Comparison of ENCODE assay signal across 20 mouse cellular contexts in genomic region chr5:75825576-75825975, GRCm38 (mm10).
DNase-seq lines count a peak whose midpoint lies in the region; ATAC-seq and TF ChIP-seq lines count a peak whose summit lies in the region.
"Had no signal": no experiment of that assay in that cellular context is flagged by ENCODE, and none has a peak within 500 bp of the region (broad histone marks: within the 10 kb centered on the region; RNA-seq: fewer than 3 reads in every experiment).

No protein-coding gene starts in this region.

- H3K4me2 ChIP-seq in liver, embryonic 12.5 days, result no peak overlapping the region
- H3K4me2 ChIP-seq: hindbrain, embryonic 13.5 days had no signal

- no peak overlapping the region for H3K4me3 ChIP-seq in heart, embryonic 10.5 days
- no peak overlapping the region for H3K4me3 ChIP-seq in liver, embryonic 12.5 days
- H3K4me3 ChIP-seq in G1E (ENCODE audit: low read depth, low read length), result peak overlapping the region; percentile 54; the same call in 1 of the 2 replicates
- H3K4me3 ChIP-seq in MEL (ENCODE audit: control insufficient read depth in 1 of 2, insufficient read depth in 1 of 2, low read depth in 2 of 2, low read length in 2 of 2), result peak overlapping the region; percentile 27 to 28
- H3K4me3 ChIP-seq: forebrain, embryonic 10.5 days; hindbrain, embryonic 13.5 days; layer of hippocampus, adult 2 months; limb, embryonic 10.5 days; liver, embryonic 15.5 days; midbrain, embryonic 10.5 days; myocyte had no signal

- TF ChIP-seq POLR2A in MEL (IDR thresholded peaks at IDR 0.05; ENCODE audit: control insufficient read depth in 1 of 2, insufficient read depth in 1 of 2, low read depth in 1 of 2, low read length in 2 of 2, poor library complexity in 1 of 2), result no peak

- 38% methylated on average over 5 of the region's 5 CpGs for WGBS in heart, embryonic 10.5 days
- WGBS in liver, embryonic 12.5 days (ENCODE audit: insufficient replicate concordance), result 31% methylated on average over 5 of the region's 5 CpGs

- no peak for TF ChIP-seq RAD21 in MEL (IDR thresholded peaks at IDR 0.05; ENCODE audit: low read depth, low read length)

- peaks cover 24% of the 10 kb centered on the region for H3K4me1 ChIP-seq in heart, embryonic 10.5 days
- peaks cover 44% of the 10 kb centered on the region for H3K4me1 ChIP-seq in liver, embryonic 12.5 days
- H3K4me1 ChIP-seq in G1E (ENCODE audit: insufficient read depth, low read depth, low read length), result peaks cover 65% of the 10 kb centered on the region
- H3K4me1 ChIP-seq in MEL (ENCODE audit: control insufficient read depth in 1 of 2, insufficient read depth in 2 of 2, low read length in 2 of 2), result peaks cover 37 to 41% of the 10 kb centered on the region in 2 experiments

- H3K27me3 ChIP-seq in heart, embryonic 10.5 days (ENCODE audit: insufficient read depth, poor library complexity, severe bottlenecking), result no peaks in the 10 kb centered on the region
- no peaks in the 10 kb centered on the region for H3K27me3 ChIP-seq in liver, embryonic 12.5 days (replicated peaks)
- H3K27me3 ChIP-seq in G1E (ENCODE audit: insufficient read depth, low read length) (no peaks in the 10 kb centered on the region), MEL (ENCODE audit: control insufficient read depth in 1 of 2, insufficient read depth in 2 of 2, low read length in 2 of 2) (no peaks in the 10 kb centered on the region)
- H3K27me3 ChIP-seq: hindbrain, embryonic 13.5 days; liver, embryonic 15.5 days had no signal

- DNase-seq in heart, embryonic 10.5 days (ENCODE audit: low spot score), result peak; percentile 69
- DNase-seq in heart, postnatal 4 days, result no peak
- DNase-seq in liver (no peak), G1E (ENCODE audit: low spot score) (no peak), MEL (ENCODE audit: low read depth, low spot score) (peak; percentile 70)
- DNase-seq in embryo, embryonic 10.5 days (ENCODE audit: low spot score), result no peak
- DNase-seq: cerebellum, adult 18-20 months; gastrocnemius, postnatal 36 days; kidney, adult 11 months; right cerebral cortex, adult 18-20 months had no signal

- no peaks in the 10 kb centered on the region for H3K36me3 ChIP-seq in heart, embryonic 10.5 days
- no peaks in the 10 kb centered on the region for H3K36me3 ChIP-seq in liver, embryonic 12.5 days
- H3K36me3 ChIP-seq in G1E (replicated peaks), result no peaks in the 10 kb centered on the region
- H3K36me3 ChIP-seq in MEL (ENCODE audit: control insufficient read depth in 1 of 2, insufficient read depth in 2 of 2, low read length in 2 of 2), result peaks cover 0 to 51% of the 10 kb centered on the region in 2 experiments; a peak in 2 of 4 replicates
- H3K36me3 ChIP-seq: forebrain, embryonic 10.5 days; hindbrain, embryonic 13.5 days; limb, embryonic 10.5 days; liver, embryonic 15.5 days; midbrain, embryonic 10.5 days had no signal

- no peak for TF ChIP-seq EP300 in MEL (IDR thresholded peaks at IDR 0.05; ENCODE audit: low read depth in 1 of 2, low read length in 2 of 2)

- no peak for TF ChIP-seq CTCF in G1E (IDR thresholded peaks at IDR 0.05; ENCODE audit: low read depth, low read length)
- no peak for TF ChIP-seq CTCF in MEL (IDR thresholded peaks at IDR 0.05 in 2 of 3, conservative IDR thresholded peaks at IDR 0.05 in 1 of 3; ENCODE audit: control insufficient read depth in 1 of 3, insufficient read depth in 1 of 3, low read depth in 2 of 3, low read length in 3 of 3, poor library complexity in 1 of 3, severe bottlenecking in 1 of 3)

- no peaks in the 10 kb centered on the region for H3K9me3 ChIP-seq in heart, embryonic 10.5 days
- no peaks in the 10 kb centered on the region for H3K9me3 ChIP-seq in liver, embryonic 12.5 days (replicated peaks)
- H3K9me3 ChIP-seq in G1E (replicated peaks) (no peaks in the 10 kb centered on the region), MEL (replicated peaks; ENCODE audit: insufficient read depth, low read length) (no peaks in the 10 kb centered on the region)
- H3K9me3 ChIP-seq: forebrain, embryonic 10.5 days; hindbrain, embryonic 13.5 days; limb, embryonic 10.5 days; liver, embryonic 15.5 days; midbrain, embryonic 10.5 days had no signal

- H3K27ac ChIP-seq in heart, embryonic 10.5 days, result peak overlapping the region; percentile 69
- H3K27ac ChIP-seq in liver, embryonic 12.5 days, result 0 out of 2 replicates have a peak overlapping the region, but pooled peaks have one; percentile 28
- peak overlapping the region; percentile 95 for H3K27ac ChIP-seq in MEL (ENCODE audit: control insufficient read depth, low read depth, low read length)
- H3K27ac ChIP-seq: forebrain, embryonic 10.5 days; hindbrain, embryonic 13.5 days; kidney, postnatal 0 days; layer of hippocampus, adult 2 months; limb, embryonic 10.5 days; midbrain, embryonic 10.5 days had no signal

- H3K79me2 ChIP-seq in MEL (ENCODE audit: control insufficient read depth, insufficient read depth, low read length, poor library complexity), result no peaks in the 10 kb centered on the region

- H3K9ac ChIP-seq in liver, embryonic 12.5 days, result no peak overlapping the region
- H3K9ac ChIP-seq in MEL (ENCODE audit: control insufficient read depth, low read depth, low read length, poor library complexity, severe bottlenecking), result peak overlapping the region; percentile 59
- H3K9ac ChIP-seq: hindbrain, embryonic 13.5 days; liver, embryonic 15.5 days had no signal

- ATAC-seq in liver, embryonic 12.5 days, result no peak
- no peak for ATAC-seq in G1E (ENCODE audit: extremely low read depth, insufficient number of reproducible peaks, low FRiP score, poor library complexity, severe bottlenecking)
- no peak for ATAC-seq in inflammation-experienced regulatory T-cells, adult 6 months

TF ChIP-seq in MEL, 35 proteins besides CTCF, POLR2A, EP300 and RAD21:
- TF ChIP-seq ETS1 (IDR thresholded peaks at IDR 0.05; ENCODE audit: low read depth, low read length), result no peak
- no peak for TF ChIP-seq NELFE (IDR thresholded peaks at IDR 0.05; ENCODE audit: low read depth, low read length)
- TF ChIP-seq TCF12 (IDR thresholded peaks at IDR 0.05; ENCODE audit: low read depth, low read length), result 0 out of 2 replicates have a peak, but pooled peaks have one; percentile 26
- TF ChIP-seq UBTF (IDR thresholded peaks at IDR 0.05; ENCODE audit: borderline replicate concordance, insufficient read depth, low read depth, low read length), result no peak
- no peak for TF ChIP-seq ELF1 (IDR thresholded peaks at IDR 0.05; ENCODE audit: low read depth, low read length)
- peak; percentile 75 for TF ChIP-seq MAX (IDR thresholded peaks at IDR 0.05; ENCODE audit: low read length)
- no peak for TF ChIP-seq JUND (IDR thresholded peaks at IDR 0.05; ENCODE audit: low read depth, low read length)
- no peak for TF ChIP-seq SIN3A (IDR thresholded peaks at IDR 0.05; ENCODE audit: low read length)
- TF ChIP-seq POLR2AphosphoS2 (IDR thresholded peaks at IDR 0.05; ENCODE audit: low read length), result no peak
- TF ChIP-seq KAT2A (conservative IDR thresholded peaks at IDR 0.05; ENCODE audit: low read depth, low read length), result no peak
- no peak for TF ChIP-seq ZMIZ1 (IDR thresholded peaks at IDR 0.05; ENCODE audit: low read depth, low read length)
- TF ChIP-seq GATA1 (IDR thresholded peaks at IDR 0.05; ENCODE audit: low read depth, low read length), result no peak
- no peak for TF ChIP-seq SMC3 (IDR thresholded peaks at IDR 0.05; ENCODE audit: low read depth, low read length)
- TF ChIP-seq CHD2 (IDR thresholded peaks at IDR 0.05; ENCODE audit: low read length), result no peak
- TF ChIP-seq MAZ (IDR thresholded peaks at IDR 0.05; ENCODE audit: low read depth, low read length), result no peak
- no peak for TF ChIP-seq E2F4 (IDR thresholded peaks at IDR 0.05; ENCODE audit: borderline replicate concordance, low read depth, low read length)
- TF ChIP-seq CHD1 (IDR thresholded peaks at IDR 0.05; ENCODE audit: low read depth, low read length), result peak; percentile 80; the same call in 1 of the 2 replicates
- TF ChIP-seq RCOR1 (IDR thresholded peaks at IDR 0.05; ENCODE audit: low read depth, low read length), result no peak
- no peak for TF ChIP-seq BHLHE40 (IDR thresholded peaks at IDR 0.05; ENCODE audit: borderline replicate concordance, low read depth, low read length)
- TF ChIP-seq ZNF384 (IDR thresholded peaks at IDR 0.05; ENCODE audit: low read depth, low read length), result no peak
- TF ChIP-seq ZC3H11A (IDR thresholded peaks at IDR 0.05; ENCODE audit: low read depth, low read length), result no peak

Comparison
In these comparisons a context has a peak if more than half of its experiments do, and no peak if none do; other contexts are left out.
1. DNase-seq: peak in heart, embryonic 10.5 days (single experiment) and MEL (single experiment); none in heart, postnatal 4 days (single experiment), liver (single experiment), G1E (single experiment) and embryo, embryonic 10.5 days (single experiment).
2. H3K27ac ChIP-seq: peak in every context shown above with its lines; median percentile 95 in MEL; 69 in heart, embryonic 10.5 days; 28 in liver, embryonic 12.5 days.
3. H3K4me3 ChIP-seq: peak in G1E (single experiment) and MEL (2 of 2); none in heart, embryonic 10.5 days (single experiment) and liver, embryonic 12.5 days (single experiment).